Mouse (Mus musculus): ENCODE results near the gene Cxcl2. TPM values are rescaled to one million over a fixed set of nuclear protein-coding genes. Genes with fewer than 3 reads are reported as not detected.

Cxcl2 gene
- polyA plus RNA-seq, 1 experiment: not detected

Other genes with a start within 250 kb of the Cxcl2 start
- gene Cxcl5, start 144.5 kb upstream of the Cxcl2 start, polyA plus RNA-seq (2012; rRNA removed): 1.5 and 1.6 TPM in 2 replicates
- 0.13 and 0.22 TPM in 2 replicates for gene Ppbp, start 135.4 kb upstream of the Cxcl2 start, polyA plus RNA-seq (2012; rRNA removed)
- gene Pf4, start 131.4 kb upstream of the Cxcl2 start, polyA plus RNA-seq (2012; rRNA removed): 5.0 and 5.2 TPM in 2 replicates
- not detected in 2 replicates for gene Cxcl3, start 117.8 kb upstream of the Cxcl2 start, polyA plus RNA-seq (2012; rRNA removed)
- gene Cxcl15, start 109.3 kb upstream of the Cxcl2 start, polyA plus RNA-seq (2012; rRNA removed): not detected in 2 replicates
- 0.32 and 0.46 TPM in 2 replicates for gene Cxcl1, start 12.6 kb upstream of the Cxcl2 start, polyA plus RNA-seq (2012; rRNA removed)
- gene Mthfd2l, start 27.2 kb downstream of the Cxcl2 start, polyA plus RNA-seq (2012; rRNA removed): 19.0 and 23.6 TPM in 2 replicates
- gene Epgn, start 123.6 kb downstream of the Cxcl2 start, polyA plus RNA-seq (2012; rRNA removed): 0.04 and 0.08 TPM in 2 replicates
- not detected in 2 replicates for gene Ereg, start 170.8 kb downstream of the Cxcl2 start, polyA plus RNA-seq (2012; rRNA removed)
- 0.18 and 0.48 TPM in 2 replicates for gene Areg, start 235.7 kb downstream of the Cxcl2 start, polyA plus RNA-seq (2012; rRNA removed)

All from frontal cortex, adult 2 months (tissue).